Mouse (Mus musculus): ENCODE measurements around the gene Gm5485.

The Gm5485 gene

GRCm38 (mm10) chr16:48412246-48412645 lies at the start of gene Gm5485:
Gm5485 (minus strand) TSS chr16:48412416.
- in situ Hi-C loops (cut with MboI, MseI) = no loop called here

- in situ Hi-C loops (cut with MboI, MseI) = no loop called here
Measured at GRCm38 (mm10) chr16:48453264-48453663, 41.0 kb upstream of the Gm5485 start.

- in situ Hi-C loops (cut with MboI, MseI) = no loop called here
Measured at GRCm38 (mm10) chr16:48446161-48446925, 34.1 kb upstream of the Gm5485 start.

GRCm38 (mm10) chr16:48444589-48444988 lies 32.4 kb upstream of the Gm5485 start:
- in situ Hi-C loops (cut with MboI, MseI) = no loop called here

- in situ Hi-C loops (cut with MboI, MseI) = no loop called here
Measured at GRCm38 (mm10) chr16:48437476-48437875, 25.3 kb upstream of the Gm5485 start.

- in situ Hi-C loops (cut with MboI, MseI) = no loop called here
Measured at GRCm38 (mm10) chr16:48435454-48435853, 23.2 kb upstream of the Gm5485 start.

GRCm38 (mm10) chr16:48431027-48431426 lies 18.8 kb upstream of the Gm5485 start, which contains the start of gene Morc1:
Morc1 (plus strand) TSS chr16:48431237.
- in situ Hi-C loops (cut with MboI, MseI) = no loop called here

- in situ Hi-C loops (cut with MboI, MseI) = no loop called here
Measured at GRCm38 (mm10) chr16:48429427-48429826, 17.2 kb upstream of the Gm5485 start.

- in situ Hi-C loops (cut with MboI, MseI) = no loop called here
Measured at GRCm38 (mm10) chr16:48424069-48424468, 11.9 kb upstream of the Gm5485 start.

- in situ Hi-C loops (cut with MboI, MseI) = no loop called here
Measured at GRCm38 (mm10) chr16:48422501-48422900, 10.3 kb upstream of the Gm5485 start.

GRCm38 (mm10) chr16:48419035-48419434 lies 6.8 kb upstream of the Gm5485 start:
- in situ Hi-C loops (cut with MboI, MseI) = no loop called here

- in situ Hi-C loops (cut with MboI, MseI) = no loop called here
Measured at GRCm38 (mm10) chr16:48418557-48418956, 6.3 kb upstream of the Gm5485 start.

- in situ Hi-C loops (cut with MboI, MseI) = no loop called here
Measured at GRCm38 (mm10) chr16:48410125-48410524, 2.1 kb downstream of the Gm5485 start.

- in situ Hi-C loops (cut with MboI, MseI) = no loop called here
Measured at GRCm38 (mm10) chr16:48409580-48409979, 2.6 kb downstream of the Gm5485 start.

GRCm38 (mm10) chr16:48405674-48406403 lies 6.4 kb downstream of the Gm5485 start:
- in situ Hi-C loops (cut with MboI, MseI) = no loop called here

GRCm38 (mm10) chr16:48404009-48404408 lies 8.2 kb downstream of the Gm5485 start:
- in situ Hi-C loops (cut with MboI, MseI) = no loop called here

GRCm38 (mm10) chr16:48403423-48403822 lies 8.8 kb downstream of the Gm5485 start:
- in situ Hi-C loops (cut with MboI, MseI) = no loop called here

GRCm38 (mm10) chr16:48402963-48403362 lies 9.3 kb downstream of the Gm5485 start:
- in situ Hi-C loops (cut with MboI, MseI) = no loop called here

- in situ Hi-C loops (cut with MboI, MseI) = no loop called here
Measured at GRCm38 (mm10) chr16:48395278-48395677, 16.9 kb downstream of the Gm5485 start.

- in situ Hi-C loops (cut with MboI, MseI) = no loop called here
Measured at GRCm38 (mm10) chr16:48386982-48387381, 25.2 kb downstream of the Gm5485 start.

- in situ Hi-C loops (cut with MboI, MseI) = no loop called here
Measured at GRCm38 (mm10) chr16:48383582-48384257, 28.5 kb downstream of the Gm5485 start.
